Mouse (Mus musculus) lung, postnatal 0 days (tissue): ENCODE measurements at regions not wholly inside any gene's neighbourhood (a gene's known extent, or its start where the extent isn't known, plus 50 kb on each side); places are given as distances from the start of the nearest gene placed in this dataset.

ENCODE experiments used
- CTCF ChIP-seq: IDR thresholded peaks from 2 replicates; pipeline ENCODE4 v1.5.1; 2016; ENCODE audit warnings: antibody characterized with exemption, mild to moderate bottlenecking
- EP300 ChIP-seq: IDR thresholded peaks from 2 replicates; pipeline ENCODE4 v1.6.1; 2016; ENCODE audit warnings: antibody characterized with exemption, mild to moderate bottlenecking, control low read depth

GRCm38 (mm10) chr17:61815490-61815889 lies 1065.6 kb downstream of the Efna5 start:
- no peak for TF ChIP-seq EP300
- TF ChIP-seq CTCF, result no peak
